Mouse (Mus musculus): ENCODE data around the gene Glcci1.

DNA sequence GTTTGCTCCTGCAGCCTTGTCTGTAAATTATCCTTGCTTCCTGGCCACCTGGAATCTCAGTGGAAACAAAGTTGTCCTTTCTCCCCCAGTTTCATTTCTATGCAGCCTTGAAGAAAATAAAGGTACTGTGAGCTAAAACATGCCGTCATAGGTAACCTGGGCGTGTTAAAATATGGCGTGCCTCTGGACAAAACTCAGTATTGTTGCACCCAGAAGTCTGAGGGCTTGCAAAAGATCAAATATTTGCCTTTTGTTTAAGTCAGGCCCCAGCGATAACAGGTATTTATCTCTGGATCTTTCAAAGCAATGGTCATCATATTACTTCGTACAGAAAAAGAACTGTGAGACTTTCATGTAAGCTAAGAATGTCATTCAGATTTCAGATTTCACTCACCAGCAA, 43.4 kb upstream of the Glcci1 start:
- TF ChIP-seq POLR2A (IDR thresholded peaks at IDR 0.05; ENCODE audit: insufficient read length, low read depth): no peak
- TF ChIP-seq USF1 (IDR thresholded peaks at IDR 0.05; ENCODE audit: low read depth): no peak
- no peak for TF ChIP-seq MAX (IDR thresholded peaks at IDR 0.05; ENCODE audit: low read depth)
- no peak for TF ChIP-seq TCF3 (IDR thresholded peaks at IDR 0.05; ENCODE audit: insufficient read length, low read depth)
